Mouse (Mus musculus): ENCODE results near the gene Pxylp1. TPM values are rescaled to one million over a fixed set of nuclear protein-coding genes. Genes with fewer than 3 reads are reported as not detected.

Gene Pxylp1
- polyA plus RNA-seq, 1 experiment = 1.9 TPM

DNA sequence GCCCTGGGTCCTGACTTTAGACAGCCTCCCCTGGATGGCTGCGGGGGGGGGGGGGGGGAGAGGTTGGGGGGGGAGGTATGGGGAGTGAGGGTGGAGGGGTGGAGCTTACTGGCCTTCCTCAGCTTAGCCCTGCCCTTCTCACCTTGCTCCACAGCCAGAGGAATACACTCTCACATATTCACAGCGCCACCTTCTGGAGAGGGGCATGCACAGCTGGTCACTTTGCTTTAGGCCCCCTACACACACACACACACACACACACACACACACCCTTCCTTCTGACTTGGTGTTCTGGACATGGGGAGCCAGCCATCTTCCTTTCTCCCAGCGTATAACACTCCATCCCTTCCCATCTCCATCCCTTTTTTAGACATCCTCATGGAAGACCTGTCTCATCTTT lies 62.8 kb downstream of the Pxylp1 start:
- Histone ChIP-seq H3K4me1 (ENCODE audit: control insufficient read depth, insufficient read depth, low read length) (no peaks in the 10 kb centered on the region), H3K27ac (ENCODE audit: insufficient read depth, low read depth, low read length) (no peak overlapping the region), H3K4me3 (ENCODE audit: insufficient read depth, low read length) (no peak overlapping the region)
- TF ChIP-seq POLR2A (IDR thresholded peaks at IDR 0.05; ENCODE audit: borderline replicate concordance, low read depth, low read length) (no peak), CTCF (IDR thresholded peaks at IDR 0.05; ENCODE audit: low read depth, low read length) (no peak)

- Histone ChIP-seq H3K4me3 (ENCODE audit: insufficient read depth, low read length) (no peak overlapping the region), H3K27ac (ENCODE audit: insufficient read depth, low read depth, low read length) (no peak overlapping the region), H3K4me1 (ENCODE audit: control insufficient read depth, insufficient read depth, low read length) (no peaks in the 10 kb centered on the region)
- no peak for TF ChIP-seq POLR2A (IDR thresholded peaks at IDR 0.05; ENCODE audit: borderline replicate concordance, low read depth, low read length)
These were observed 64.4 kb downstream of the Pxylp1 start for GRCm38 (mm10) chr9:96828071-96828470.

GRCm38 (mm10) chr9:96827002-96827785 lies 65.3 kb downstream of the Pxylp1 start:
- Histone ChIP-seq H3K27ac (ENCODE audit: insufficient read depth, low read depth, low read length) (no peak overlapping the region), H3K4me1 (ENCODE audit: control insufficient read depth, insufficient read depth, low read length) (no peaks in the 10 kb centered on the region), H3K4me3 (ENCODE audit: insufficient read depth, low read length) (no peak overlapping the region)
- no peak for TF ChIP-seq CTCF (IDR thresholded peaks at IDR 0.05; ENCODE audit: low read depth, low read length)
- no peak for TF ChIP-seq POLR2A (IDR thresholded peaks at IDR 0.05; ENCODE audit: borderline replicate concordance, low read depth, low read length)

GRCm38 (mm10) chr9:96824857-96825256 lies 67.6 kb downstream of the Pxylp1 start:
- Histone ChIP-seq H3K27ac (ENCODE audit: insufficient read depth, low read depth, low read length) (no peak overlapping the region), H3K4me1 (ENCODE audit: control insufficient read depth, insufficient read depth, low read length) (no peaks in the 10 kb centered on the region), H3K4me3 (ENCODE audit: insufficient read depth, low read length) (no peak overlapping the region)
- TF ChIP-seq CTCF (IDR thresholded peaks at IDR 0.05; ENCODE audit: low read depth, low read length) (no peak), POLR2A (IDR thresholded peaks at IDR 0.05; ENCODE audit: borderline replicate concordance, low read depth, low read length) (no peak)

DNA sequence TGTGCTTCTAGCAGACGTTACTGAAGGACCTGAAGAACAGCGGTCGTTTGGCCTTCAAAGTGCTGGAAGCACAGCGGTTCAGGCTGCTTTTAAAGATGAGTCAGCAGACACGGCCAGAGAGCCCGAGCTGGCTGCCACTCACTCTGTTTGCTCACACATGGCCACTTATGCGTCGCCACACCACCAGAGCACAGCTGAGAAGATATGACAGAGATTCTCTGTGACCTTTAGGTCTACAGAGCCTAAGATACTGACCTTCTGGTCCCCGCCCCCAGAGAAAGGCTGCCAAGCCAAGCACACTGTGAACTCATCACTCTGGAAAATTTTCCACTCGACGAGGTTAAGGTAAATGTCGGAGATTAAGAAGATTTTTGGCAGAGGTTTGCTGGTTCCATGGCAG lies 68.4 kb downstream of the Pxylp1 start:
- Histone ChIP-seq H3K4me3 (ENCODE audit: insufficient read depth, low read length) (no peak overlapping the region), H3K27ac (ENCODE audit: insufficient read depth, low read depth, low read length) (no peak overlapping the region), H3K4me1 (ENCODE audit: control insufficient read depth, insufficient read depth, low read length) (no peaks in the 10 kb centered on the region)
- no peak for TF ChIP-seq CTCF (IDR thresholded peaks at IDR 0.05; ENCODE audit: low read depth, low read length)
- no peak for TF ChIP-seq POLR2A (IDR thresholded peaks at IDR 0.05; ENCODE audit: borderline replicate concordance, low read depth, low read length)

DNA sequence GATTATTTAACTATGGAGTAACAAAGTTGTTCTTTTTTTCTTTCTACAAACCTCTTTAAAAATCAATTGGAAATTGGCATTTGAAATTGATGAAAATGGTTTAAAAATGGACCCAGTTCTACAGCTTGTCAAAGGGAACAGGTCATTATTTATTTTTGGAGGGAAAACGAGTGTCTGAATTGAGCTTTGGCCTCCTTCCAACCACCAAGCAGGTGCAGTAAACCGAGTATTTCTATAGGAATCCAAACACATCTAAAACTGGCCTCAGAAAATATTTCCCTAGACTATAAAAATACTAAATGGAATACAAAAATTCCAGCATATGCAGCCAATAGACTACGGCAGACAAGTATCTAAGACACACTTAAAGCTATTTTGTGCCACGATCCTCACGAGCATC lies 68.9 kb downstream of the Pxylp1 start:
- Histone ChIP-seq H3K4me3 (ENCODE audit: insufficient read depth, low read length) (no peak overlapping the region), H3K4me1 (ENCODE audit: control insufficient read depth, insufficient read depth, low read length) (no peaks in the 10 kb centered on the region), H3K27ac (ENCODE audit: insufficient read depth, low read depth, low read length) (no peak overlapping the region)
- TF ChIP-seq CTCF (IDR thresholded peaks at IDR 0.05; ENCODE audit: low read depth, low read length) (no peak), POLR2A (IDR thresholded peaks at IDR 0.05; ENCODE audit: borderline replicate concordance, low read depth, low read length) (no peak)

DNA sequence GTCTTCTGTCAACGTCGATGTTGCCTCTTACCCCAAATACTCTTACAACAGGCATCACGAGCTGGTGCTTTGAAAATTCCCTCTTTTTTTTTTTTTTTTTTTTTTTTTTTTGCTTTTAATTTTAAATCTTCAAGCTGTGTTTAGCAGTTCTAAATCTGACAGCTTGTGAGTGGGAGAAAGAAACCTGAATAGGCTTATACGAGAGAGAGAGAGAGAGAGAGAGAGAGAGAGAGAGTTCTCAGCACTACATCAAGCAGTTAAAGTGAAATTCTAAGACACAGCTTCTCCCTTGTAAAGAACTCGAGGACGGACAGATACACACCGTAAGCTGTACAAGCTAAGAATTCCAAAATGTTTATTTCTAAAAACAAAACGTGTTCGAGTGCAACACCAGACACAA lies 69.5 kb downstream of the Pxylp1 start:
- Histone ChIP-seq H3K4me3 (ENCODE audit: insufficient read depth, low read length) (no peak overlapping the region), H3K27ac (ENCODE audit: insufficient read depth, low read depth, low read length) (no peak overlapping the region), H3K4me1 (ENCODE audit: control insufficient read depth, insufficient read depth, low read length) (no peaks in the 10 kb centered on the region)
- TF ChIP-seq CTCF (IDR thresholded peaks at IDR 0.05; ENCODE audit: low read depth, low read length) (no peak), POLR2A (IDR thresholded peaks at IDR 0.05; ENCODE audit: borderline replicate concordance, low read depth, low read length) (no peak)

- no peaks in the 10 kb centered on the region for H3K4me1 ChIP-seq (ENCODE audit: control insufficient read depth, insufficient read depth, low read length)
- TF ChIP-seq CTCF (IDR thresholded peaks at IDR 0.05; ENCODE audit: low read depth, low read length) (no peak), POLR2A (IDR thresholded peaks at IDR 0.05; ENCODE audit: borderline replicate concordance, low read depth, low read length) (no peak)
- no peak overlapping the region for H3K4me3 ChIP-seq (ENCODE audit: insufficient read depth, low read length)
- H3K27ac ChIP-seq (ENCODE audit: insufficient read depth, low read depth, low read length) = no peak overlapping the region
These were observed 73.5 kb downstream of the Pxylp1 start for GRCm38 (mm10) chr9:96818822-96819481.

DNA sequence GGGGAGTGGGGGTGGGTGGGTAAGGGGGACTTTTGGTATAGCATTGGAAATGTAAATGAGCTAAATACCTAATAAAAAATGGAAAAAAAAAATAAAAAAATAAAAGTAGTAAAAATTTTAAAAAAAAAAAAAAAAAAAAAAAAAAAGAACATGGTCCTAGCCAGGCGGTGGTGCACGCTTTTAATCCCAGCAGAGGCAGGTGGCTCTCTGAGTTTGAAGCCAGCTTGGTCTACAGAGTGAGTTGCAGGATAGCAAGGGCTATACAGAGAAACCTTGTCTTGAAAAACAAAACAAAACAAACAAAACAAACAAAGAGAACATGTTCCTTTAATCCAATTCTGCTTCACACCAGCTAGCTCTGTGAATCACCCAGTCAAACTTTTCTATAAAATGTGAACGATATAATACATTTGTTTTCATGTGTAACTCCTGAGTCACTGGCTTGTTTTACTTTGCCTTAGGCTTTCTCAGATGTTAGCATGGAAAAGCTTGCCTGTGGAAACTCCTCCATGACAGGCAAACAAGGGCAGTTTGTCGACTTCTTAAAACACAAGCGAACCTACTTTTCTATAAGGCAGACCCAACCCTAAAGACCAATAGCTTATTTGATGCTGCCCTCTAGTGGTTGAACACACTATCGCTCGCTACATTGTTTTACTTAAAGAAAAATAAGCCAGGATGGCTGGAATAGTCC lies 74.2 kb downstream of the Pxylp1 start:
- no peak for TF ChIP-seq POLR2A (IDR thresholded peaks at IDR 0.05; ENCODE audit: borderline replicate concordance, low read depth, low read length)
- no peak for TF ChIP-seq CTCF (IDR thresholded peaks at IDR 0.05; ENCODE audit: low read depth, low read length)
- Histone ChIP-seq H3K27ac (ENCODE audit: insufficient read depth, low read depth, low read length) (no peak overlapping the region), H3K4me1 (ENCODE audit: control insufficient read depth, insufficient read depth, low read length) (no peaks in the 10 kb centered on the region), H3K4me3 (ENCODE audit: insufficient read depth, low read length) (no peak overlapping the region)

DNA sequence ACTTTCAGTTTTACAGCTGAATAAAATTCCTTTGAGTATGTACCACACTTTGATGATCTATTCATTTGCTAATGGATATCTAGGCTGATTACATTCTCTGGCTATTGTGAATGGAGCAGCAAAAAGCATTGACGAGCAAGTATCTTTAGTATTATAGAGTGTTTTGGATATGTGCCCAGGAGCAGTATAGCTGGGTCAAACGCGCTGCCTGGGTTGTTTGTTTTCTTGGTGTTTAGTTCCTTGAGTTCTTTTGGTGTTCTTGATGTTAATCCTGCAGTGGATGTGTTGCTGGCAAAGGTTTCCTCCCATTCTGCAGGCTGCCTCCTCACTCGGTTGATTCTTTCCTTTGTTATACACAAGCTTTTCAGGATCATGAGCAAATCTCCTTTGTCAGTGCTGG lies 80.5 kb downstream of the Pxylp1 start:
- Histone ChIP-seq H3K27ac (ENCODE audit: insufficient read depth, low read depth, low read length) (no peak overlapping the region), H3K4me1 (ENCODE audit: control insufficient read depth, insufficient read depth, low read length) (no peaks in the 10 kb centered on the region), H3K4me3 (ENCODE audit: insufficient read depth, low read length) (no peak overlapping the region)
- TF ChIP-seq POLR2A (IDR thresholded peaks at IDR 0.05; ENCODE audit: borderline replicate concordance, low read depth, low read length) (no peak), CTCF (IDR thresholded peaks at IDR 0.05; ENCODE audit: low read depth, low read length) (no peak)

All from bone marrow macrophage, adult 2 months (primary cell).